Mouse (Mus musculus): ENCODE results near the gene Myo1f.

DNA sequence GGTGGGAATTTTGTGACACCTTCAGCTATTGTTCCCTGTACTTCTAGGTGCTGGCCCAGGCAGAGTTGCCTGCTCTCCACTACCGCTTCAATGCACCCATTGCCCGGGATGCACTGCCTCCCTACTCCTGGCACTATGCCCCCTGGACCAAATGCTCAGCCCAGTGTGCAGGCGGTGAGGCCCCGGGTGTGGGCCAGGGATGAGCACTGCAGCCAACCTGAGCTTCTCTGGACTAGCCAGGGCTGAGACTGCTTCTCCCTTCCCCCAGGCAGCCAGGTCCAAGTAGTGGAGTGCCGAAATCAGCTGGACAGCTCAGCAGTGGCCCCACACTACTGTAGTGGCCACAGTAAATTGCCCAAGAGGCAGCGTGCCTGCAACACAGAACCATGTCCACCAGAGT, 6.3 kb upstream of the Myo1f start:
- no peak for TF ChIP-seq NRF1 (IDR thresholded peaks at IDR 0.05; ENCODE audit: insufficient read depth, low read depth, low read length, poor library complexity, severe bottlenecking)
- no peak for TF ChIP-seq ZKSCAN1 (IDR thresholded peaks at IDR 0.05; ENCODE audit: low read depth, low read length)
- no peak for TF ChIP-seq HCFC1 (IDR thresholded peaks at IDR 0.05; ENCODE audit: low read depth, low read length)
- no peak for TF ChIP-seq ELF1 (IDR thresholded peaks at IDR 0.05; ENCODE audit: low read depth, low read length)
- TF ChIP-seq TBP (IDR thresholded peaks at IDR 0.05; ENCODE audit: low read depth, low read length), result no peak
- no peak for TF ChIP-seq ZMIZ1 (IDR thresholded peaks at IDR 0.05; ENCODE audit: low read depth, low read length)
- TF ChIP-seq CTCF (IDR thresholded peaks at IDR 0.05 in 2 of 3, conservative IDR thresholded peaks at IDR 0.05 in 1 of 3; ENCODE audit: control insufficient read depth in 1 of 3, insufficient read depth in 1 of 3, low read depth in 2 of 3, low read length in 3 of 3, poor library complexity in 1 of 3, severe bottlenecking in 1 of 3), result no peak
- no peak for TF ChIP-seq POLR2A (IDR thresholded peaks at IDR 0.05; ENCODE audit: control insufficient read depth in 1 of 2, insufficient read depth in 1 of 2, low read depth in 1 of 2, low read length in 2 of 2, poor library complexity in 1 of 2)
- no peak for TF ChIP-seq GATA1 (IDR thresholded peaks at IDR 0.05; ENCODE audit: low read depth, low read length)
- no peak for TF ChIP-seq ZC3H11A (IDR thresholded peaks at IDR 0.05; ENCODE audit: low read depth, low read length)
- TF ChIP-seq BHLHE40 (IDR thresholded peaks at IDR 0.05; ENCODE audit: borderline replicate concordance, low read depth, low read length), result no peak

All from MEL (cell line).